42 mouse cellular contexts compared by ENCODE assay signal in genomic region chr13:92253850-92254249, GRCm38 (mm10). TPM values are rescaled to one million over a fixed set of nuclear protein-coding genes. Genes with fewer than 3 reads are reported as not detected.
"Had no signal": no experiment of that assay in that cellular context is flagged by ENCODE, and none has a peak within 500 bp of the region (broad histone marks: within the 10 kb centered on the region; RNA-seq: fewer than 3 reads in every experiment).

No protein-coding gene starts in this region.

- H3K4me1 ChIP-seq: limb, embryonic 10.5 days; limb, embryonic 12.5 days; limb, embryonic 13.5 days; limb, embryonic 15.5 days; liver, embryonic 12.5 days; liver, embryonic 13.5 days; liver, embryonic 15.5 days; lung, embryonic 15.5 days; midbrain, embryonic 10.5 days; midbrain, embryonic 12.5 days; midbrain, embryonic 13.5 days; midbrain, embryonic 15.5 days; neural tube, embryonic 12.5 days; neural tube, embryonic 13.5 days had no signal

- H3K9ac ChIP-seq: limb, embryonic 12.5 days; limb, embryonic 13.5 days; limb, embryonic 15.5 days; liver, embryonic 12.5 days; liver, embryonic 13.5 days; liver, embryonic 14.5 days; liver, embryonic 15.5 days; liver, postnatal 0 days; lung, embryonic 14.5 days; lung, embryonic 15.5 days; midbrain, embryonic 12.5 days; midbrain, embryonic 13.5 days; midbrain, embryonic 15.5 days; neural tube, embryonic 12.5 days; neural tube, embryonic 13.5 days had no signal

- H3K4me3 ChIP-seq: limb, embryonic 10.5 days; limb, embryonic 12.5 days; limb, embryonic 13.5 days; limb, embryonic 15.5 days; liver, embryonic 12.5 days; liver, embryonic 13.5 days; liver, embryonic 15.5 days; lung, embryonic 15.5 days; megakaryocyte, embryonic 14.5 days; midbrain, embryonic 10.5 days; midbrain, embryonic 12.5 days; midbrain, embryonic 13.5 days; midbrain, embryonic 15.5 days; myocyte; neural tube, embryonic 12.5 days; neural tube, embryonic 13.5 days had no signal

- ATAC-seq: liver, embryonic 12.5 days; liver, postnatal 0 days; lung, postnatal 0 days; midbrain, embryonic 13.5 days; midbrain, embryonic 15.5 days; midbrain, embryonic 16.5 days had no signal

- H3K27me3 ChIP-seq: limb, embryonic 12.5 days; limb, embryonic 13.5 days; limb, embryonic 15.5 days; liver, embryonic 12.5 days; liver, embryonic 13.5 days; liver, embryonic 15.5 days; lung, embryonic 15.5 days; megakaryocyte, embryonic 14.5 days; midbrain, embryonic 12.5 days; midbrain, embryonic 13.5 days; midbrain, embryonic 15.5 days; neural tube, embryonic 12.5 days; neural tube, embryonic 13.5 days had no signal

- H3K36me3 ChIP-seq: midbrain, embryonic 15.5 days had no signal

- H3K4me2 ChIP-seq: limb, embryonic 12.5 days; limb, embryonic 13.5 days; limb, embryonic 15.5 days; liver, embryonic 11.5 days; liver, embryonic 12.5 days; liver, embryonic 13.5 days; liver, embryonic 15.5 days; lung, embryonic 14.5 days; lung, embryonic 15.5 days; midbrain, embryonic 11.5 days; midbrain, embryonic 12.5 days; midbrain, embryonic 13.5 days; midbrain, embryonic 15.5 days; neural tube, embryonic 12.5 days; neural tube, embryonic 13.5 days had no signal

- H3K9me3 ChIP-seq: limb, embryonic 10.5 days; limb, embryonic 12.5 days; limb, embryonic 13.5 days; limb, embryonic 15.5 days; liver, embryonic 12.5 days; liver, embryonic 13.5 days; liver, embryonic 15.5 days; lung, embryonic 15.5 days; megakaryocyte, embryonic 14.5 days; midbrain, embryonic 10.5 days; midbrain, embryonic 12.5 days; midbrain, embryonic 13.5 days; midbrain, embryonic 15.5 days; neural tube, embryonic 12.5 days; neural tube, embryonic 13.5 days had no signal

- H3K27ac ChIP-seq: limb, embryonic 10.5 days; limb, embryonic 12.5 days; limb, embryonic 13.5 days; limb, embryonic 15.5 days; liver, embryonic 12.5 days; liver, embryonic 13.5 days; liver, embryonic 14.5 days; liver, embryonic 15.5 days; lung, embryonic 15.5 days; macrophage; midbrain, embryonic 10.5 days; midbrain, embryonic 12.5 days; midbrain, embryonic 13.5 days; midbrain, embryonic 15.5 days; neural tube, embryonic 12.5 days; neural tube, embryonic 13.5 days had no signal

- DNase-seq: liver; liver, embryonic 13.5 days; liver, postnatal 0 days; lung, adult 18-20 months; lung, adult 2 months; lung, embryonic 14.5 days; lung, postnatal 10 days; lung, postnatal 14 days; lung, postnatal 36 days; lung, postnatal 4 days; midbrain, embryonic 14.5 days had no signal

RNA-seq across cellular contexts. Expression of gene Gm20379, which starts 51.9 kb away (rescaled TPM):
- total RNA-seq: left cerebral cortex, postnatal 10 days; left cerebral cortex, postnatal 14 days; left cerebral cortex, postnatal 25 days; left cerebral cortex, postnatal 36 days; liver, adult 2 months; megakaryocyte progenitor cell, adult 5-6 weeks; megakaryocyte, adult 5-6 weeks; megakaryocyte-erythroid progenitor cell, adult 5-6 weeks; midbrain, postnatal 0 days; monocyte, adult 5-6 weeks had no signal
- polyA plus RNA-seq: liver, adult 2 months; lung, adult 2 months; macrophage; myocyte had no signal
